8 mouse cellular contexts compared by ENCODE assay signal in the genomic region with DNA sequence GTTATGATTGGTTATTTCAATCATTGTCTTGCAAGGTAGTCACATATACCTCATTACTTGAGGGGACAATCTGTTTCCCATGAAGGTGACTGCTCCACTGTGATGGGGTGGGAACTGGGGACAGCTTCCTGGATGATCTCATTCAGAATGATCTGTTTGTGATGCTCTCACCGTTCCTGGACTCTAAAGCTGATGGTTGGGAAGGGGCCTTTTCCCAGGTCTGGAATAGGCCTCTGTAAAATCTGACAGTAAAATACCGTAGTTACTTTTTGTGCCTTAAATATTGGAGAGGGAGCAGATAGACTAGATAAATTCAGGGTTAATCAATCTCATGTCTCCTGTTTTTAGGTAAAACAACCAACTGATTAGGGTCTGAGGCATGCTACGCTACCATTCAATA. TPM values are rescaled to one million over a fixed set of nuclear protein-coding genes. Genes with fewer than 3 reads are reported as not detected.
DNase-seq lines count a peak whose midpoint lies in the region; ATAC-seq lines count a peak whose summit lies in the region.

TSS of gene Rp9 (minus strand) at position 101 of the 400 bp plus-strand sequence.

- intact Hi-C loops in left cerebral cortex, postnatal 36 days (cut with DNase I) = no loop called here

- WGBS in lung, embryonic 15.5 days = 84% methylated on average over 3 of the region's 3 CpGs
- WGBS in embryonic facial prominence, embryonic 13.5 days = 88% methylated on average over 3 of the region's 3 CpGs
- WGBS in heart, embryonic 15.5 days = 77% methylated on average over 3 of the region's 3 CpGs
- 91% methylated on average over 3 of the region's 3 CpGs for WGBS in neural tube, embryonic 13.5 days

- ATAC-seq in lung, embryonic 15.5 days (ENCODE audit: borderline replicate concordance, extremely low read depth, low FRiP score, low TSS enrichment) = no peak
- no peak for ATAC-seq in embryonic facial prominence, embryonic 13.5 days (ENCODE audit: insufficient number of reproducible peaks, insufficient read depth, low FRiP score, low TSS enrichment, low read depth)
- ATAC-seq in heart, embryonic 15.5 days (replicated peaks; ENCODE audit: insufficient number of reproducible peaks, insufficient read depth, low FRiP score, low read depth) = no peak
- ATAC-seq in neural tube, embryonic 13.5 days (ENCODE audit: low read depth) = no peak

- H3K4me1 ChIP-seq in lung, embryonic 15.5 days = peaks cover 6% of the 10 kb centered on the region; the same call in 1 of the 2 replicates
- peaks cover 3% of the 10 kb centered on the region; the same call in 1 of the 2 replicates for H3K4me1 ChIP-seq in embryonic facial prominence, embryonic 13.5 days
- 0 out of 2 replicates have a peak, but pooled peaks cover 6% of the 10 kb centered on the region for H3K4me1 ChIP-seq in heart, embryonic 15.5 days (replicated peaks)
- peaks cover 14% of the 10 kb centered on the region; the same call in 1 of the 2 replicates for H3K4me1 ChIP-seq in neural tube, embryonic 13.5 days (replicated peaks)

- DNase-seq in lung, postnatal 36 days = no peak
- no peak for DNase-seq in left cerebral cortex, postnatal 36 days (ENCODE audit: low spot score in 2 of 2)
- no peak for DNase-seq in cerebellum, adult 18-20 months
- DNase-seq in frontal cortex, postnatal 14 days (ENCODE audit: low spot score in 2 of 2) = no peak

- H3K27me3 ChIP-seq in lung, embryonic 15.5 days = no peaks in the 10 kb centered on the region
- no peaks in the 10 kb centered on the region for H3K27me3 ChIP-seq in embryonic facial prominence, embryonic 13.5 days
- H3K27me3 ChIP-seq in heart, embryonic 15.5 days = no peaks in the 10 kb centered on the region
- H3K27me3 ChIP-seq in neural tube, embryonic 13.5 days = no peaks in the 10 kb centered on the region

- H3K9ac ChIP-seq in lung, embryonic 15.5 days = peak within 1 kb of the TSS; percentile 22; the same call in 1 of the 2 replicates
- 0 out of 2 replicates have a peak within 1 kb of the TSS, but pooled peaks have one; percentile 93 for H3K9ac ChIP-seq in embryonic facial prominence, embryonic 13.5 days
- 0 out of 2 replicates have a peak within 1 kb of the TSS, but pooled peaks have one; percentile 18 for H3K9ac ChIP-seq in heart, embryonic 15.5 days
- peak within 1 kb of the TSS; percentile 91 for H3K9ac ChIP-seq in neural tube, embryonic 13.5 days

- 0 out of 2 replicates have a peak within 1 kb of the TSS, but pooled peaks have one; percentile 29 for H3K27ac ChIP-seq in lung, embryonic 15.5 days
- H3K27ac ChIP-seq in embryonic facial prominence, embryonic 13.5 days = peak within 1 kb of the TSS; percentile 51; the same call in 1 of the 2 replicates
- H3K27ac ChIP-seq in heart, embryonic 15.5 days = peak within 1 kb of the TSS; percentile 92; the same call in 1 of the 2 replicates
- H3K27ac ChIP-seq in neural tube, embryonic 13.5 days (replicated peaks) = 0 out of 2 replicates have a peak within 1 kb of the TSS, but pooled peaks have one; percentile 96

- H3K9me3 ChIP-seq in lung, embryonic 15.5 days = no peaks in the 10 kb centered on the region
- no peaks in the 10 kb centered on the region for H3K9me3 ChIP-seq in embryonic facial prominence, embryonic 13.5 days
- no peaks in the 10 kb centered on the region for H3K9me3 ChIP-seq in heart, embryonic 15.5 days (replicated peaks)
- H3K9me3 ChIP-seq in neural tube, embryonic 13.5 days = no peaks in the 10 kb centered on the region

- peak within 1 kb of the TSS; percentile 88 for H3K4me3 ChIP-seq in lung, embryonic 15.5 days
- peak within 1 kb of the TSS; percentile 73 for H3K4me3 ChIP-seq in embryonic facial prominence, embryonic 13.5 days
- H3K4me3 ChIP-seq in heart, embryonic 15.5 days = peak within 1 kb of the TSS; percentile 90
- peak within 1 kb of the TSS; percentile 70 for H3K4me3 ChIP-seq in neural tube, embryonic 13.5 days

- H3K4me2 ChIP-seq in lung, embryonic 15.5 days = peak within 1 kb of the TSS; percentile 65
- peak within 1 kb of the TSS; percentile 74 for H3K4me2 ChIP-seq in embryonic facial prominence, embryonic 13.5 days
- peak within 1 kb of the TSS; percentile 80 for H3K4me2 ChIP-seq in heart, embryonic 15.5 days
- peak within 1 kb of the TSS; percentile 75 for H3K4me2 ChIP-seq in neural tube, embryonic 13.5 days

- H3K36me3 ChIP-seq in lung, embryonic 15.5 days = peaks cover 6% of the 10 kb centered on the region; the same call in 1 of the 2 replicates
- peaks cover 6% of the 10 kb centered on the region for H3K36me3 ChIP-seq in embryonic facial prominence, embryonic 13.5 days
- peaks cover 11% of the 10 kb centered on the region; the same call in 1 of the 2 replicates for H3K36me3 ChIP-seq in heart, embryonic 15.5 days
- H3K36me3 ChIP-seq in neural tube, embryonic 13.5 days = peaks cover 8% of the 10 kb centered on the region

RNA-seq across cellular contexts. Expression of gene Rp9, which starts in this region (rescaled TPM):
- polyA plus RNA-seq in lung, embryonic 15.5 days (2015; fragmentation: Nextera tagmentation; extraction: Ambion mirVana) = 68.6 and 68.8 TPM in 2 replicates
- 68.3 and 79.5 TPM in 2 replicates for polyA plus RNA-seq in embryonic facial prominence, embryonic 13.5 days (2015; fragmentation: Nextera tagmentation; extraction: Ambion mirVana)
- polyA plus RNA-seq in heart, embryonic 15.5 days (2015; fragmentation: Nextera tagmentation; extraction: Ambion mirVana) = 42.7 and 47.6 TPM in 2 replicates
- 10 to 100 TPM; 43.4 to 43.5 TPM for total RNA-seq in left cerebral cortex, postnatal 36 days (2021)
- 69.1 and 70.9 TPM in 2 replicates for polyA plus RNA-seq in neural tube, embryonic 13.5 days (2015; fragmentation: Nextera tagmentation; extraction: Ambion mirVana)

Comparison
In these comparisons a context has a peak if more than half of its experiments do, and no peak if none do; other contexts are left out.
1. H3K27ac ChIP-seq: peak in every context shown above with its lines; median percentile 96 in neural tube, embryonic 13.5 days; 92 in heart, embryonic 15.5 days; 51 in embryonic facial prominence, embryonic 13.5 days; 29 in lung, embryonic 15.5 days.
2. H3K9ac ChIP-seq: peak in every context shown above with its lines; median percentile 93 in embryonic facial prominence, embryonic 13.5 days; 91 in neural tube, embryonic 13.5 days; 22 in lung, embryonic 15.5 days; 18 in heart, embryonic 15.5 days.